Mouse (Mus musculus): ENCODE measurements around the gene Aox4.
A peak's percentile ranks its signal among the peaks of the same experiment; 100 is the strongest.

Aox4 gene

GRCm38 (mm10) chr1:58229774-58230173 lies 19.6 kb downstream of the Aox4 start:
- no peak for DNase-seq (ENCODE audit: low read depth, low spot score)
- Histone ChIP-seq H3K27me3 (ENCODE audit: control insufficient read depth, insufficient read depth, low read length, poor library complexity, severe bottlenecking) (no peaks in the 10 kb centered on the region), H3K36me3 (ENCODE audit: control insufficient read depth, insufficient read depth, low read length, poor library complexity, severe bottlenecking) (no peaks in the 10 kb centered on the region)

GRCm38 (mm10) chr1:58230542-58230941 lies 20.3 kb downstream of the Aox4 start:
- DNase-seq (ENCODE audit: low read depth, low spot score), result no peak
- Histone ChIP-seq H3K27me3 (ENCODE audit: control insufficient read depth, insufficient read depth, low read length, poor library complexity, severe bottlenecking) (no peaks in the 10 kb centered on the region), H3K36me3 (ENCODE audit: control insufficient read depth, insufficient read depth, low read length, poor library complexity, severe bottlenecking) (no peaks in the 10 kb centered on the region)

- Histone ChIP-seq H3K36me3 (ENCODE audit: control insufficient read depth, insufficient read depth, low read length, poor library complexity, severe bottlenecking) (no peaks in the 10 kb centered on the region), H3K27me3 (ENCODE audit: control insufficient read depth, insufficient read depth, low read length, poor library complexity, severe bottlenecking) (no peaks in the 10 kb centered on the region)
- DNase-seq (ENCODE audit: low read depth, low spot score), result no peak
These were observed 25.2 kb downstream of the Aox4 start for GRCm38 (mm10) chr1:58235405-58235804.

GRCm38 (mm10) chr1:58237527-58238299 lies 27.5 kb downstream of the Aox4 start:
- H3K27me3 ChIP-seq (ENCODE audit: control insufficient read depth, insufficient read depth, low read length, poor library complexity, severe bottlenecking), result no peaks in the 10 kb centered on the region
- H3K36me3 ChIP-seq (ENCODE audit: control insufficient read depth, insufficient read depth, low read length, poor library complexity, severe bottlenecking), result no peaks in the 10 kb centered on the region
- no peak for DNase-seq (ENCODE audit: low read depth, low spot score)

GRCm38 (mm10) chr1:58238440-58238839 lies 28.2 kb downstream of the Aox4 start:
- no peak for DNase-seq (ENCODE audit: low read depth, low spot score)
- Histone ChIP-seq H3K27me3 (ENCODE audit: control insufficient read depth, insufficient read depth, low read length, poor library complexity, severe bottlenecking) (no peaks in the 10 kb centered on the region), H3K36me3 (ENCODE audit: control insufficient read depth, insufficient read depth, low read length, poor library complexity, severe bottlenecking) (no peaks in the 10 kb centered on the region)

GRCm38 (mm10) chr1:58238961-58239360 lies 28.8 kb downstream of the Aox4 start:
- Histone ChIP-seq H3K27me3 (ENCODE audit: control insufficient read depth, insufficient read depth, low read length, poor library complexity, severe bottlenecking) (no peaks in the 10 kb centered on the region), H3K36me3 (ENCODE audit: control insufficient read depth, insufficient read depth, low read length, poor library complexity, severe bottlenecking) (no peaks in the 10 kb centered on the region)
- no peak for DNase-seq (ENCODE audit: low read depth, low spot score)

GRCm38 (mm10) chr1:58240347-58240746 lies 30.1 kb downstream of the Aox4 start:
- no peaks in the 10 kb centered on the region for H3K36me3 ChIP-seq (ENCODE audit: control insufficient read depth, insufficient read depth, low read length, poor library complexity, severe bottlenecking)
- H3K27me3 ChIP-seq (ENCODE audit: control insufficient read depth, insufficient read depth, low read length, poor library complexity, severe bottlenecking), result no peaks in the 10 kb centered on the region
- DNase-seq (ENCODE audit: low read depth, low spot score), result peak; percentile 8

GRCm38 (mm10) chr1:58244487-58244886 lies 34.3 kb downstream of the Aox4 start:
- Histone ChIP-seq H3K36me3 (ENCODE audit: control insufficient read depth, insufficient read depth, low read length, poor library complexity, severe bottlenecking) (no peaks in the 10 kb centered on the region), H3K27me3 (ENCODE audit: control insufficient read depth, insufficient read depth, low read length, poor library complexity, severe bottlenecking) (no peaks in the 10 kb centered on the region)
- DNase-seq (ENCODE audit: low read depth, low spot score), result peak; percentile 67

GRCm38 (mm10) chr1:58248518-58248917 lies 38.3 kb downstream of the Aox4 start:
- no peak for DNase-seq (ENCODE audit: low read depth, low spot score)
- Histone ChIP-seq H3K36me3 (ENCODE audit: control insufficient read depth, insufficient read depth, low read length, poor library complexity, severe bottlenecking) (no peaks in the 10 kb centered on the region), H3K27me3 (ENCODE audit: control insufficient read depth, insufficient read depth, low read length, poor library complexity, severe bottlenecking) (no peaks in the 10 kb centered on the region)

GRCm38 (mm10) chr1:58253466-58253865 lies 43.3 kb downstream of the Aox4 start:
- no peak for DNase-seq (ENCODE audit: low read depth, low spot score)
- no peaks in the 10 kb centered on the region for H3K36me3 ChIP-seq (ENCODE audit: control insufficient read depth, insufficient read depth, low read length, poor library complexity, severe bottlenecking)
- no peaks in the 10 kb centered on the region for H3K27me3 ChIP-seq (ENCODE audit: control insufficient read depth, insufficient read depth, low read length, poor library complexity, severe bottlenecking)

GRCm38 (mm10) chr1:58257195-58257991 lies 47.2 kb downstream of the Aox4 start:
- Histone ChIP-seq H3K27me3 (ENCODE audit: control insufficient read depth, insufficient read depth, low read length, poor library complexity, severe bottlenecking) (no peaks in the 10 kb centered on the region), H3K36me3 (ENCODE audit: control insufficient read depth, insufficient read depth, low read length, poor library complexity, severe bottlenecking) (no peaks in the 10 kb centered on the region)
- DNase-seq (ENCODE audit: low read depth, low spot score), result no peak

GRCm38 (mm10) chr1:58260311-58260710 lies 50.1 kb downstream of the Aox4 start:
- Histone ChIP-seq H3K27me3 (ENCODE audit: control insufficient read depth, insufficient read depth, low read length, poor library complexity, severe bottlenecking) (no peaks in the 10 kb centered on the region), H3K36me3 (ENCODE audit: control insufficient read depth, insufficient read depth, low read length, poor library complexity, severe bottlenecking) (no peaks in the 10 kb centered on the region)
- no peak for DNase-seq (ENCODE audit: low read depth, low spot score)

GRCm38 (mm10) chr1:58268231-58268630 lies 58.0 kb downstream of the Aox4 start:
- H3K36me3 ChIP-seq (ENCODE audit: control insufficient read depth, insufficient read depth, low read length, poor library complexity, severe bottlenecking), result no peaks in the 10 kb centered on the region
- no peaks in the 10 kb centered on the region for H3K27me3 ChIP-seq (ENCODE audit: control insufficient read depth, insufficient read depth, low read length, poor library complexity, severe bottlenecking)
- peak; percentile 12 for DNase-seq (ENCODE audit: low read depth, low spot score)

GRCm38 (mm10) chr1:58270807-58271569 lies 60.8 kb downstream of the Aox4 start:
- DNase-seq (ENCODE audit: low read depth, low spot score), result peak; percentile 63
- Histone ChIP-seq H3K27me3 (ENCODE audit: control insufficient read depth, insufficient read depth, low read length, poor library complexity, severe bottlenecking) (no peaks in the 10 kb centered on the region), H3K36me3 (ENCODE audit: control insufficient read depth, insufficient read depth, low read length, poor library complexity, severe bottlenecking) (no peaks in the 10 kb centered on the region)

GRCm38 (mm10) chr1:58275879-58276278 lies 65.7 kb downstream of the Aox4 start:
- no peaks in the 10 kb centered on the region for H3K27me3 ChIP-seq (ENCODE audit: control insufficient read depth, insufficient read depth, low read length, poor library complexity, severe bottlenecking)
- H3K36me3 ChIP-seq (ENCODE audit: control insufficient read depth, insufficient read depth, low read length, poor library complexity, severe bottlenecking), result no peaks in the 10 kb centered on the region
- no peak for DNase-seq (ENCODE audit: low read depth, low spot score)
